Mouse (Mus musculus) liver, postnatal 0 days (tissue): ENCODE measurements around the gene Anxa9.

Experiments
- CTCF ChIP-seq: sonication (generic); IDR thresholded peaks from 2 replicates; pipeline ENCODE4 v1.5.1; 2016; ENCODE audit warnings: antibody characterized with exemption, low read depth
- EP300 ChIP-seq: IDR thresholded peaks from 2 replicates; pipeline ENCODE4 v1.6.1; 2016; ENCODE audit warnings: antibody characterized with exemption, low read depth, mild to moderate bottlenecking

DNA sequence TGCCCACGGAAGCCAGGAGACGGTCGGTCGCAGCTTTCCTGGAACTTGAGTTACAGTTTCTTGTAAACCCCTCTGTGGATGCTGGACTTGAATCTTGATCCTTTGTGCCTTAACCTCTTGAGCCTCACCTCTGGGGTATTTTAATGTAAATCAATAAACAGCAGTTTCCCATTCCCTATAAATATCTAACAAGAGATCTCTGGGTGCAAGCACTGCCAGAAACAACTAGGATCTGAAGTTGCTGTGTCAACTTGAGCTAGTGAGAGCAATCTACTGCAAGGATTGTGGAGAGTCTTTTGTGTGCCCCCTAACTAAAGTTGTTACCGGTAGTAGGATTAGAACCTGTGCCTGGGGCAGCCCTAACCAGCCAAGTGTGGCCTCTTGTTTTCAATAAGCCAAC, 21.6 kb downstream of the Anxa9 start:
- TF ChIP-seq EP300 (no peak), CTCF (no peak)
